7 mouse cellular contexts compared by ENCODE assay signal in genomic region chr2:9620303-9621244, GRCm38 (mm10).
DNase-seq lines count a peak whose midpoint lies in the region; ATAC-seq and TF ChIP-seq lines count a peak whose summit lies in the region.

No protein-coding gene starts in this region.

- no peaks in the 10 kb centered on the region for H3K36me3 ChIP-seq in kidney, postnatal 0 days (ENCODE audit: insufficient read depth, low read length)
- no peaks in the 10 kb centered on the region for H3K36me3 ChIP-seq in limb, embryonic 15.5 days

- H3K9me3 ChIP-seq in kidney, postnatal 0 days (replicated peaks; ENCODE audit: low read length) = no peaks in the 10 kb centered on the region
- H3K9me3 ChIP-seq in limb, embryonic 15.5 days = no peaks in the 10 kb centered on the region

- H3K4me1 ChIP-seq in cerebellum, adult 2 months (ENCODE audit: control insufficient read depth, insufficient read depth, low read length) = no peaks in the 10 kb centered on the region
- H3K4me1 ChIP-seq in kidney, postnatal 0 days (replicated peaks; ENCODE audit: insufficient read depth, low read length) = no peaks in the 10 kb centered on the region
- H3K4me1 ChIP-seq in limb, embryonic 15.5 days = peaks cover 7% of the 10 kb centered on the region

- no peak; the same call in 1 of the 2 replicates for ATAC-seq in kidney, postnatal 0 days (replicated peaks; ENCODE audit: low FRiP score, low read depth)
- ATAC-seq in limb, embryonic 15.5 days (ENCODE audit: insufficient number of reproducible peaks, low FRiP score, low TSS enrichment, low read depth) = no peak
- no peak for ATAC-seq in inflammation-experienced regulatory T-cells, adult 6 months

- no peak overlapping the region for H3K4me3 ChIP-seq in cerebellum, adult 2 months (replicated peaks; ENCODE audit: insufficient read depth, low read depth, low read length)
- H3K4me3 ChIP-seq in kidney, postnatal 0 days (replicated peaks; ENCODE audit: low read depth, low read length) = no peak overlapping the region
- H3K4me3 ChIP-seq in limb, embryonic 15.5 days = no peak overlapping the region

- no peaks in the 10 kb centered on the region for H3K27me3 ChIP-seq in cerebellum, adult 2 months (ENCODE audit: control insufficient read depth, insufficient read depth, low read length)
- H3K27me3 ChIP-seq in kidney, postnatal 0 days (ENCODE audit: insufficient read depth, low read length) = no peaks in the 10 kb centered on the region
- no peaks in the 10 kb centered on the region for H3K27me3 ChIP-seq in limb, embryonic 15.5 days

- 18% methylated on average over 21 of the region's 21 CpGs for WGBS in cerebellum, adult 2 months
- WGBS in kidney, postnatal 0 days = 50% methylated on average over 21 of the region's 21 CpGs
- 49% methylated on average over 21 of the region's 21 CpGs for WGBS in limb, embryonic 15.5 days

- peak; percentile 83 for DNase-seq in adrenal gland, adult 8-10 months
- peak; percentile 82 to 94 for DNase-seq in cerebellum, adult 2 months
- peak; percentile 18 to 44 for DNase-seq in gastrocnemius, postnatal 4 days (ENCODE audit: low spot score in 2 of 2)
- DNase-seq in kidney, postnatal 0 days (ENCODE audit: low spot score) = peak; percentile 46
- DNase-seq in right cerebral cortex, postnatal 10 days (ENCODE audit: low spot score in 2 of 2) = peak; percentile 79 to 86

- no peak overlapping the region for H3K4me2 ChIP-seq in kidney, postnatal 0 days (ENCODE audit: low read length)
- H3K4me2 ChIP-seq in limb, embryonic 15.5 days = no peak overlapping the region

- no peak overlapping the region for H3K27ac ChIP-seq in cerebellum, adult 2 months (ENCODE audit: insufficient read depth, low read length)
- no peak overlapping the region for H3K27ac ChIP-seq in kidney, postnatal 0 days
- H3K27ac ChIP-seq in limb, embryonic 15.5 days = peak overlapping the region; percentile 7; the same call in 1 of the 2 replicates

- no peak for TF ChIP-seq CTCF in cerebellum, adult 2 months (IDR thresholded peaks at IDR 0.05; ENCODE audit: borderline replicate concordance, insufficient read depth, low read depth, low read length)
- TF ChIP-seq CTCF in kidney, postnatal 0 days (IDR thresholded peaks at IDR 0.05; ENCODE audit: low read depth) = no peak

- TF ChIP-seq POLR2A in cerebellum, adult 2 months (IDR thresholded peaks at IDR 0.05; ENCODE audit: borderline replicate concordance, insufficient read depth, low read length) = no peak

- no peak overlapping the region for H3K9ac ChIP-seq in kidney, postnatal 0 days (ENCODE audit: low read depth, low read length)
- no peak overlapping the region for H3K9ac ChIP-seq in limb, embryonic 15.5 days

Comparison
In these comparisons a context has a peak if more than half of its experiments do, and no peak if none do; other contexts are left out.
1. DNase-seq: peak in every context shown above with its lines; median percentile 88 in cerebellum, adult 2 months; 83 in adrenal gland, adult 8-10 months; 82 in right cerebral cortex, postnatal 10 days; 46 in kidney, postnatal 0 days; 31 in gastrocnemius, postnatal 4 days.